Mouse (Mus musculus): Measurements from ENCODE around the gene Slc22a18. TPM values are rescaled to one million over a fixed set of nuclear protein-coding genes. Genes with fewer than 3 reads are reported as not detected.

Slc22a18 gene
- polyA plus RNA-seq, 1 experiment from 2014 or later: 18.2 TPM

DNA sequence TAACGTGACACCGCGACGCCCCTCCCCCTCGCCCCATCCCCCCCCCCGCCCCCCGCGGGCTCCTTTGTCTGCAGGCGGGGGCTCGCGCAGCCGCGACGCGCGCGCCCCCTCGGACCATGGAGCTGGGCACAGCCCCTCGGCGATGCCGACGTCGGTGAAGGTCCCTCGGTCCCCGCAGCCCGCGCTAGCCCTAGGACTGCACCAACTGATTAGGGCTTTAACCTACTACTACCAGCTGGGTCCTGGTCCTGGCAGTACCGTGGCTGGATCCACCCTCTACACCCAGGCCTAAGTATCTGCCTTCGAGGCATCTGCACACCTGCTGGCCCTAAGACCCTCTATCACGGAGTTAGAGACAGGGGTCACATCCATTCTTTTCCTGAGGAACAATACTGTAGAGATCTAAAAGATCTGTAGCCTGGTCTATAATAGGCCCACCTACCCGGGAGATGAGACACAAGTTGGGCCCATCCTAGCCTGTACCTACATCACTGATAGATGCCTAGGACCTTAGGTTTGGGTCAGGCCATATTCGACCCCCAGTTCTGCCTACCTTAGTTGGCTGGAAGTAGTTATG is 12.2 kb upstream of the Slc22a18 start:
- Histone ChIP-seq H3K27ac (ENCODE audit: low read length) (peak overlapping the region; percentile 12; the same call in 1 of the 2 replicates), H3K27me3 (replicated peaks; ENCODE audit: control insufficient read depth, insufficient read depth, low read length) (no peaks in the 10 kb centered on the region), H3K4me3 (ENCODE audit: low read length) (peak overlapping the region; percentile 63), H3K4me2 (ENCODE audit: low read depth, low read length) (peak overlapping the region; percentile 44), H3K9me3 (ENCODE audit: control insufficient read depth, low read length) (peaks cover 24% of the 10 kb centered on the region), H3K9ac (ENCODE audit: low read depth, low read length) (peak overlapping the region; percentile 34; the same call in 1 of the 2 replicates), H3K4me1 (ENCODE audit: control insufficient read depth, insufficient read depth, low read length) (peaks cover 17% of the 10 kb centered on the region), H3K36me3 (ENCODE audit: control insufficient read depth, insufficient read depth, low read length) (no peaks in the 10 kb centered on the region)
- peak; percentile 35 for ATAC-seq
- 32% methylated on average over 16 of the region's 32 CpGs for WGBS

DNA sequence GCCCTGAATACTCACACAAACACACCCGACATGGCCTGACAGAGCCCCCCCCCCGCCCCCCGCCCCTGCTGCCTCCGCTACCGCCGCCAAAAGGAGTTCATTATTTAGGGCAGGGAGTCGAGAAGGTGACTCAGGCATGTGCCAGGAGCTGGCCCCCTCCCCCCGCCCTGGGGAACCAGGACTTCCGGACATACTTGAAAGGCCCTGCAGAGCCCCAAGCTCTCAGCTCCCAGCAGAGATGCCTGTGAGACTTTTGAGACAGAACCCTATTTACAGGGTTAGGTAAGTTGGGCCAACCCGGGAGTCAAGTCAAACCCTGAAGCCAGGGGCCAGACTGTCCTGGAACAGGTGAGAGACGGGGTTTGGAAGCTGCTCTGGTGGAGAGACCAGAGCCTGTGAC is 11.6 kb upstream of the Slc22a18 start:
- H3K4me2 ChIP-seq (ENCODE audit: low read depth, low read length): peak overlapping the region; percentile 44
- 50% methylated on average over 11 of the region's 11 CpGs for WGBS
- no peaks in the 10 kb centered on the region for H3K36me3 ChIP-seq (ENCODE audit: control insufficient read depth, insufficient read depth, low read length)
- H3K27ac ChIP-seq (ENCODE audit: low read length): no peak overlapping the region
- no peak for ATAC-seq
- peak overlapping the region; percentile 34; the same call in 1 of the 2 replicates for H3K9ac ChIP-seq (ENCODE audit: low read depth, low read length)
- H3K4me1 ChIP-seq (ENCODE audit: control insufficient read depth, insufficient read depth, low read length): peaks cover 17% of the 10 kb centered on the region
- peaks cover 24% of the 10 kb centered on the region for H3K9me3 ChIP-seq (ENCODE audit: control insufficient read depth, low read length)
- no peak overlapping the region for H3K4me3 ChIP-seq (ENCODE audit: low read length)
- H3K27me3 ChIP-seq (replicated peaks; ENCODE audit: control insufficient read depth, insufficient read depth, low read length): no peaks in the 10 kb centered on the region

DNA sequence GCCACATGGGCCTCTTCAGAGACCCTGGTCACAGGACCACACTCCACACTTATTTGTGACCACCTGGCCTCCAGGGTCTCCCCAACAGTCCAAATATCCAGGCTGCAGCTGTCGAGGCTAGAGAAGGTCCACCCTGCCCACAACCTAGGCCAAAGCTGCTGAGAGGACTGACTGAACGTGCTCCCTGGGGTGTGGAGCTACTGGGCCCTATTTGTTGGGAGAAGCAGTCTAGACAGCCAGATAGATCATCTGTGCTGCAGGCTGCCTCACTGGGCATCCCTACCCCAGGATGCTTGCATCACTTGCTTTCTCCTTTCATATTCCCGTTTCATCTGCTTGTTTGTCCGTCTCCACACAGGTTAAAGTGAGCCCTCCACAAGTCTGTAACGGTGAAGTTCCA is 11.0 kb upstream of the Slc22a18 start:
- Histone ChIP-seq H3K27me3 (replicated peaks; ENCODE audit: control insufficient read depth, insufficient read depth, low read length) (no peaks in the 10 kb centered on the region), H3K27ac (ENCODE audit: low read length) (no peak overlapping the region), H3K4me2 (ENCODE audit: low read depth, low read length) (no peak overlapping the region), H3K9ac (ENCODE audit: low read depth, low read length) (no peak overlapping the region), H3K36me3 (ENCODE audit: control insufficient read depth, insufficient read depth, low read length) (no peaks in the 10 kb centered on the region), H3K9me3 (ENCODE audit: control insufficient read depth, low read length) (peaks cover 24% of the 10 kb centered on the region), H3K4me1 (ENCODE audit: control insufficient read depth, insufficient read depth, low read length) (peaks cover 17% of the 10 kb centered on the region), H3K4me3 (ENCODE audit: low read length) (no peak overlapping the region)
- 75% methylated on average over 5 of the region's 5 CpGs for WGBS
- ATAC-seq: no peak

DNA sequence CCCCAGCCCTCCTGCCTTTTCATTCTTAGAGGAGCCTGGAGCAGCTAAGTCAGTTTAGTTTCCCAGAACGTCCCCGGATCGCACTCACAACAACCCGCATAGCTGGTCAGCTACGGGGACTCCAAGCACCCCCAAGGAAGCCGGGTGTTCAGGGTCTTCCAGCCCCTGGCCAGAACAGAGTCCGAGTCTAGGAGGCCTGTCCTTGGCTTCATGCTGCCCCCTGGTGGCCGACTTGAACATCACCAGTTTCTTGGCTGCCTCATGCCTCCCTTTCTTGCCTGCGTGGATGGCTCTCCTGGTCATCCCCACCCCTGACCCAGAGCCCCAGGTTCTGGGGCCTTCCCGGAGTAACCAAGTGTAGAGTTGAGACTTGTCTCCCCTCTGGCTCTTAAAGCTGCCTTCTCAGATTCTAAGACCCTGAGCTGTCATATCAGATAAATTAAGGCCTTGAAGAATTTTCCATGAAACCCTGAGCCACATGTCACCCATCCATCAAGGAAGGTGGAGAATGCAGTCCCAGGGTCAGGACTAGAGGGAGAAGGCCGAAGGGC is 9.6 kb upstream of the Slc22a18 start:
- Histone ChIP-seq H3K36me3 (ENCODE audit: control insufficient read depth, insufficient read depth, low read length) (no peaks in the 10 kb centered on the region), H3K4me3 (ENCODE audit: low read length) (no peak overlapping the region), H3K9me3 (ENCODE audit: control insufficient read depth, low read length) (peaks cover 23% of the 10 kb centered on the region), H3K9ac (ENCODE audit: low read depth, low read length) (0 out of 2 replicates have a peak overlapping the region, but pooled peaks have one; percentile 67), H3K4me2 (ENCODE audit: low read depth, low read length) (no peak overlapping the region), H3K27me3 (replicated peaks; ENCODE audit: control insufficient read depth, insufficient read depth, low read length) (no peaks in the 10 kb centered on the region), H3K4me1 (ENCODE audit: control insufficient read depth, insufficient read depth, low read length) (peaks cover 17% of the 10 kb centered on the region), H3K27ac (ENCODE audit: low read length) (peak overlapping the region; percentile 72)
- ATAC-seq: no peak
- WGBS: 44% methylated on average over 11 of the region's 11 CpGs

DNA sequence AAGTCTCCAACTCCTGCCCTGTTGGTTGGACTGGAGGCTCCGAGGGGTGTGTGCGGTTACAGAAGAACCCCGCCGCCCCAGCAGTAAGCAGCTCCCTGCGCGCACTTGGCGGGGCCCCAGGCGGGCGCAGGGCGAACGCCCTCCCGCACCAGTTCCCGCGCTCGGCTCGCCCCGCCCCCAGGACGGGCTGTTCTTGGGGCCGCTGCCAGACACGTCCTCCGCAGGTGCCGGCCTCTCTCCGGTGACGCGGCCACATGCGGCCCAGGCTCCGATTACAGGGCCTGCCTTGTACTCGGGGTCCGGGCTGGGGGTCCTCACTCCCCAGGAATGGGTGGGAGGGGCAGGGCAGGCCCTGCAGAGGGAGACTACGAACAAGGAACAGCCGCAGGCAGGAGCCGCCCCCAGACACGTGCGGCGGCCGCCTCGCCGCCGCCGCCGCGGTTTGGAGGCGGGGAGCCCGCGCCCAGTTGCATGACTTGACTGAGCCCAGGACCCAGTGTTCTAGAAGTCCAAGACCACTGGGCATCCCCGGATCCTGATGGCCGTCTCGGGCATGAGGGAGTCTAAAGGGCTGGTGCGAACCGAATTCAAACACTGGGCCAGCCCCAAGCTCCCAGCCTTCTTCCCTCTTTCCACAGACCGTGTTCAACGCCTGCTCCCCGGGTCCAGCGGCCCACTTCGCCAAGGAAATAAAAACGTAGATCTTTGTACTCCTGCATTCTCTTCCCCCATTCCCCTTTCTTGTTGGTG is 8.6 kb upstream of the Slc22a18 start:
- Histone ChIP-seq H3K9ac (ENCODE audit: low read depth, low read length) (peak overlapping the region; percentile 67), H3K4me1 (ENCODE audit: control insufficient read depth, insufficient read depth, low read length) (peaks cover 17% of the 10 kb centered on the region), H3K9me3 (ENCODE audit: control insufficient read depth, low read length) (peaks cover 12% of the 10 kb centered on the region), H3K27me3 (replicated peaks; ENCODE audit: control insufficient read depth, insufficient read depth, low read length) (no peaks in the 10 kb centered on the region), H3K4me3 (ENCODE audit: low read length) (peak overlapping the region; percentile 45), H3K36me3 (ENCODE audit: control insufficient read depth, insufficient read depth, low read length) (no peaks in the 10 kb centered on the region), H3K4me2 (ENCODE audit: low read depth, low read length) (peak overlapping the region; percentile 77), H3K27ac (ENCODE audit: low read length) (peak overlapping the region; percentile 72)
- peak; percentile 50 for ATAC-seq
- 18% methylated on average over 56 of the region's 56 CpGs for WGBS

DNA sequence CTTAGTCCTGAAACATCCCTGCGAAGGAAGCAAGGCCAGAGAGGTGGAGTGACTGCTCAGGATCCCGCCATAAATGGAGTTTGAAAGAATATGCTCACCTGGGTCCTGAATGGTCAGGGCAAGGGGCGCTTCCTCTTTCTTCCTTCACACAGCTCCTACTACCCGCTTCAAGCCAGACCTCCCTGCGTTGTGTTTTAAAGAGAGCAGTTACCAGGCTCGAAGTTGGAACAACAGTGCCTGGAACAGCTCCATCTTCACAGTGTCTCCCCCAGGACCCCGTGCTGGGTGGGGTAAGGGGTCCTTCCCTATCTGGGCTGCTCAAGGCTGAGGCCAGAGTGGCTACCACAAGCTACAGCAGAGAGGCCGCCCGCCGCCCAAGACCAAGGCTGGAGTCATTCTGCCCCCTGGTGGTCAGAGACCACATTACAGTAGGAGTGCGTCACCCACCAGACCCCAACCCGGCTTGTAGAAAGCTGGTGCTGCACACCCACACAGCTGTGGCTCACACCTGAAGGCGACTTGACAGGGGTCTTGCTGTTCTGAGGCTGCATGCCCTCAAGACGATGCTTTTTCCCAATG is 7.3 kb upstream of the Slc22a18 start:
- no peaks in the 10 kb centered on the region for H3K27me3 ChIP-seq (replicated peaks; ENCODE audit: control insufficient read depth, insufficient read depth, low read length)
- no peak overlapping the region; the same call in 1 of the 2 replicates for H3K27ac ChIP-seq (ENCODE audit: low read length)
- H3K9me3 ChIP-seq (ENCODE audit: control insufficient read depth, low read length): peaks cover under 1% of the 10 kb centered on the region; the same call in 1 of the 2 replicates
- peak overlapping the region; percentile 30; the same call in 1 of the 2 replicates for H3K9ac ChIP-seq (ENCODE audit: low read depth, low read length)
- H3K4me3 ChIP-seq (ENCODE audit: low read length): no peak overlapping the region
- no peaks in the 10 kb centered on the region for H3K36me3 ChIP-seq (ENCODE audit: control insufficient read depth, insufficient read depth, low read length)
- ATAC-seq: peak; percentile 39; the same call in 1 of the 2 replicates
- H3K4me1 ChIP-seq (ENCODE audit: control insufficient read depth, insufficient read depth, low read length): peaks cover 17% of the 10 kb centered on the region
- 36% methylated on average over 14 of the region's 14 CpGs for WGBS
- no peak overlapping the region for H3K4me2 ChIP-seq (ENCODE audit: low read depth, low read length)

DNA sequence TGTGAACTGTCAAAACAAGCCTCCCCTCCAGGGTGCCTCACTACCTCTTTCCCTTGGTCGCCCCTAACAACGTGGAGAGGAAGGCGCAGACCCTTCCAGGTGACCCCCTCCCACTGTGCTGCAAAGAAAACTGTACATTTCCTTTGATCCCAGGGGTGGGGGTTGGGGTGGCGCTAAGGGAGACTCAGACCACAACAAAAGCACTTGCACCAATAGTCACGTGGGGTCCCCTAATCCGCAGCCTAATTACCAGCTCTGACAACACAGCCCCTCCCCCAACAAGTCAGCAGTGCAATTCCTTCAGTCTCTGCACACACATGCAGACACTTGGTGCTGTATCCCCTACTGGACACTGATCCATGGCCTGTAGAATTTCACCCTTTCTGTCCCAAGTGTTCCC is 5.8 kb upstream of the Slc22a18 start:
- Histone ChIP-seq H3K4me1 (ENCODE audit: control insufficient read depth, insufficient read depth, low read length) (peaks cover 11% of the 10 kb centered on the region), H3K9ac (ENCODE audit: low read depth, low read length) (no peak overlapping the region), H3K4me2 (ENCODE audit: low read depth, low read length) (no peak overlapping the region), H3K4me3 (ENCODE audit: low read length) (no peak overlapping the region), H3K9me3 (ENCODE audit: control insufficient read depth, low read length) (no peaks in the 10 kb centered on the region), H3K36me3 (ENCODE audit: control insufficient read depth, insufficient read depth, low read length) (no peaks in the 10 kb centered on the region), H3K27me3 (replicated peaks; ENCODE audit: control insufficient read depth, insufficient read depth, low read length) (no peaks in the 10 kb centered on the region), H3K27ac (ENCODE audit: low read length) (no peak overlapping the region)
- 22% methylated on average over 6 of the region's 6 CpGs for WGBS
- ATAC-seq: no peak

DNA sequence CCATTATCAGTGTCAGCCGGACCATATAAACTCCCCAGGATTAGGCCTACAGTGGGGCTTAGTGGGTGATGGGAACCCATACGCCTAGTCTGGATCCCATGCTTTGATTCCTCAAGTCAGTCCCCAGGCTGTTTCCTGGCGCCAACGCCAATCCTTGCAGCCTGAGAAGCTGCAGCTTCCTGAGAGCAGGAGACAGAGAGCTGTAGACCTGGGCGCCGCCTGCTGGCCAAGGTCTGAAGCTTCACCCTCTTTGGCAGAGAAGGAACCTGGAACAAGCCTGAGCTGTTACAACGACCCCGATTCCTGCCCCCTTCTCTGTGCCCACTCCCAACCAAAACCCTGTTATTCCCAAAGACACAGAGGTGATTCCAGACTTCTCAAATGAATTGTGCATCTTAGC is 3.6 kb upstream of the Slc22a18 start:
- no peak overlapping the region for H3K27ac ChIP-seq (ENCODE audit: low read length)
- WGBS: 12% methylated on average over 8 of the region's 8 CpGs
- no peak overlapping the region for H3K9ac ChIP-seq (ENCODE audit: low read depth, low read length)
- ATAC-seq: no peak
- H3K4me1 ChIP-seq (ENCODE audit: control insufficient read depth, insufficient read depth, low read length): peaks cover 4% of the 10 kb centered on the region
- H3K4me2 ChIP-seq (ENCODE audit: low read depth, low read length): no peak overlapping the region
- no peaks in the 10 kb centered on the region for H3K36me3 ChIP-seq (ENCODE audit: control insufficient read depth, insufficient read depth, low read length)
- H3K9me3 ChIP-seq (ENCODE audit: control insufficient read depth, low read length): no peaks in the 10 kb centered on the region
- no peaks in the 10 kb centered on the region for H3K27me3 ChIP-seq (replicated peaks; ENCODE audit: control insufficient read depth, insufficient read depth, low read length)
- H3K4me3 ChIP-seq (ENCODE audit: low read length): no peak overlapping the region

DNA sequence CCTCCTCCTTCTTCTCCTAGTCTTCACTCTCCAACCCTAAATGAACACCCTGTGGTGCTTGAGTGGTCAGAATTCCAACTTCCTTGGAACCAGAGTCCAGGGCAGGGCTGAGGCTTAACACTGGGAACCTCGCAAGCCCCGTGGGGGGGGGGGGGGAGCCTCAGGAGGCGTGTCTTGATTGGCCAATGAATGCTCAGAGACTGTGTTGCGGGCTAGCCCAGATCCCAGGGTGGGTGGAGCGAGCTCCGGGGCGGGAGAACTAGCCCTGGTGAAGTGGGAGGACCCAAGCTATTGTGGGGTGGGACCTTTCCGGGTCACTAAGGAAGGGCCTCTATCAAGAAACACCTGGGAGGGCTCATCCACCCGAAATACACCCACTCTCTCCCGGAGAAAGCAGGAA is 1.3 kb downstream of the Slc22a18 start:
- WGBS: 38% methylated on average over 10 of the region's 10 CpGs
- H3K9ac ChIP-seq (ENCODE audit: low read depth, low read length): no peak overlapping the region; the same call in 1 of the 2 replicates
- no peaks in the 10 kb centered on the region for H3K27me3 ChIP-seq (replicated peaks; ENCODE audit: control insufficient read depth, insufficient read depth, low read length)
- H3K36me3 ChIP-seq (ENCODE audit: control insufficient read depth, insufficient read depth, low read length): no peaks in the 10 kb centered on the region
- no peak overlapping the region for H3K4me3 ChIP-seq (ENCODE audit: low read length)
- ATAC-seq: peak; percentile 55
- 0 out of 2 replicates have a peak overlapping the region, but pooled peaks have one; percentile 45 for H3K4me2 ChIP-seq (ENCODE audit: low read depth, low read length)
- H3K4me1 ChIP-seq (ENCODE audit: control insufficient read depth, insufficient read depth, low read length): peaks cover 13% of the 10 kb centered on the region; the same call in 1 of the 2 replicates
- no peaks in the 10 kb centered on the region for H3K9me3 ChIP-seq (ENCODE audit: control insufficient read depth, low read length)
- H3K27ac ChIP-seq (ENCODE audit: low read length): peak overlapping the region; percentile 36; the same call in 1 of the 2 replicates
